Mouse (Mus musculus): Measurements from ENCODE around the gene Col6a4.

- no peak for TF ChIP-seq POLR2A (IDR thresholded peaks at IDR 0.05; ENCODE audit: low read depth, low read length)
- no peak for TF ChIP-seq CTCF (IDR thresholded peaks at IDR 0.05; ENCODE audit: borderline replicate concordance, insufficient read depth, low read length)
Measured at GRCm38 (mm10) chr9:105959116-105959515, 137.5 kb downstream of the Col6a4 start.
